Mouse (Mus musculus): Measurements from ENCODE around the gene Sh3d21. TPM values are rescaled to one million over a fixed set of nuclear protein-coding genes. Genes with fewer than 3 reads are reported as not detected.
A peak's percentile ranks its signal among the peaks of the same experiment; 100 is the strongest.

The Sh3d21 gene
- total and polyA plus RNA-seq, 3 experiments: 1.5 to 2.7 (median 2.0) TPM

DNA sequence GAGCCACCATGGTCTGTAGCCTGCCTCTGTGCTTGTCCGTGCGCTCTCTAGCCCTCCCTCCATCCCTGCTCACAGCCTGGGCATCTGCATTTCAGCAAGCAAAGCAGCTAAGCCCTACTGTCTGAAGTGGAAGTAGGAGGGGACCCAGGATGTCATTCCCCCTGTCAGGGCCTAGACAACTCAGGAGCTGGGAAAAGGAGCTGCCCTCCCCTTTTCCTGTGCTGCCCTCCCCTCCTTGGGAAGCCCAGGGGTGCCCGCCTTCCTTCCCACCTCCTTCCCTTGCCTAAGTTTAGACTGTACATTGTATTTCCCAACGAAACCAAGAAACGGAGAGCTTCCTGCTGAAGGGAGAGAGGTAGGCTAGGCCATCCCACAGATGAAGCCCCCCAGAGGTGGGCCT, 22.3 kb downstream of the Sh3d21 start:
- Histone ChIP-seq H3K79me2 (replicated peaks; ENCODE audit: control insufficient read depth, insufficient read depth, low read length) (no peaks in the 10 kb centered on the region), H3K27ac (peak overlapping the region; percentile 36; the same call in 1 of the 2 replicates), H3K4me1 (ENCODE audit: control insufficient read depth, insufficient read depth, low read length) (peaks cover 10% of the 10 kb centered on the region), H3K36me3 (ENCODE audit: control insufficient read depth, insufficient read depth, low read length) (no peaks in the 10 kb centered on the region), H3K27me3 (ENCODE audit: control insufficient read depth, insufficient read depth, low read length) (no peaks in the 10 kb centered on the region), H3K4me3 (no peak overlapping the region), H3K9ac (ENCODE audit: low read depth, low read length) (no peak overlapping the region)
- intact Hi-C loops (cut with DNase I): no loop called here
- TF ChIP-seq EP300 (IDR thresholded peaks at IDR 0.05; ENCODE audit: insufficient read depth, low read depth, low read length): no peak
- TF ChIP-seq POLR2A (IDR thresholded peaks at IDR 0.05; ENCODE audit: insufficient read depth, low read depth, low read length): no peak
- TF ChIP-seq CTCF (IDR thresholded peaks at IDR 0.05): no peak
- peak in 1 of 2 experiments; percentile 22 for DNase-seq
- WGBS: 44% methylated on average over 5 of the region's 5 CpGs

- peaks cover 5% of the 10 kb centered on the region; the same call in 1 of the 2 replicates for H3K4me1 ChIP-seq (ENCODE audit: control insufficient read depth, insufficient read depth, low read length)
- no peak overlapping the region for H3K9ac ChIP-seq (ENCODE audit: low read depth, low read length)
- H3K27me3 ChIP-seq (ENCODE audit: control insufficient read depth, insufficient read depth, low read length): no peaks in the 10 kb centered on the region
- 78% methylated on average over 4 of the region's 4 CpGs for WGBS
- no peak for DNase-seq
- no peaks in the 10 kb centered on the region for H3K79me2 ChIP-seq (replicated peaks; ENCODE audit: control insufficient read depth, insufficient read depth, low read length)
- H3K4me3 ChIP-seq: no peak overlapping the region
- TF ChIP-seq EP300 (IDR thresholded peaks at IDR 0.05; ENCODE audit: insufficient read depth, low read depth, low read length): no peak
- TF ChIP-seq CTCF (IDR thresholded peaks at IDR 0.05): no peak
- TF ChIP-seq POLR2A (IDR thresholded peaks at IDR 0.05; ENCODE audit: insufficient read depth, low read depth, low read length): no peak
- H3K27ac ChIP-seq: no peak overlapping the region
- H3K36me3 ChIP-seq (ENCODE audit: control insufficient read depth, insufficient read depth, low read length): no peaks in the 10 kb centered on the region
- intact Hi-C loops (cut with DNase I): no loop called here
Observed at GRCm38 (mm10) chr4:126137773-126138172, 25.5 kb downstream of the Sh3d21 start.

GRCm38 (mm10) chr4:126134639-126135038, 28.7 kb downstream of the Sh3d21 start:
- H3K4me1 ChIP-seq (ENCODE audit: control insufficient read depth, insufficient read depth, low read length): peaks cover 6% of the 10 kb centered on the region
- WGBS: 56% methylated on average over 4 of the region's 4 CpGs
- no peaks in the 10 kb centered on the region for H3K79me2 ChIP-seq (replicated peaks; ENCODE audit: control insufficient read depth, insufficient read depth, low read length)
- no peak for DNase-seq
- H3K36me3 ChIP-seq (ENCODE audit: control insufficient read depth, insufficient read depth, low read length): no peaks in the 10 kb centered on the region
- H3K27ac ChIP-seq: no peak overlapping the region
- H3K4me3 ChIP-seq: no peak overlapping the region
- TF ChIP-seq CTCF (IDR thresholded peaks at IDR 0.05): no peak
- TF ChIP-seq EP300 (IDR thresholded peaks at IDR 0.05; ENCODE audit: insufficient read depth, low read depth, low read length): no peak
- no peak for TF ChIP-seq POLR2A (IDR thresholded peaks at IDR 0.05; ENCODE audit: insufficient read depth, low read depth, low read length)
- intact Hi-C loops (cut with DNase I): no loop called here
- H3K9ac ChIP-seq (ENCODE audit: low read depth, low read length): no peak overlapping the region
- H3K27me3 ChIP-seq (ENCODE audit: control insufficient read depth, insufficient read depth, low read length): no peaks in the 10 kb centered on the region

DNA sequence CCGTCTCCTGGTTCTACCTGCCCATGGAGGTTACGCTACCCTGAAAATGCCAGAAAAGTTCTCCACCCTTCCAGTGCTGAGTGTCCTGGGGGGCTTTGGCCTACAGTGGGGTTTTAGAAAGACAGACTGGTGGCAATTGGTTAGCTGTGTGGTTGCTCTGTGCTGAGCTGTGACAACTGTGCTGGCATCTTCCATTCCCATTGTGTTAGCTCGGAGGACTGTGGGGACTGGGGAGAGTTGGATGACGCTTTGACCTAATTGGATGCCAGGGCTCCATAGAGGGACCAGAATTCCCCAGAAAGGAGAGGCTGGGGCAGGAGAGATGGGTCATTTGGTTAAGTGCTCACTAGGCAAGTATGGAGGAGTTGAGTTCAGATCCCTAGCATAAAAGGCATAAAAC, 29.1 kb downstream of the Sh3d21 start:
- intact Hi-C loops (cut with DNase I): no loop called here
- DNase-seq: no peak
- Histone ChIP-seq H3K4me1 (ENCODE audit: control insufficient read depth, insufficient read depth, low read length) (peaks cover 6% of the 10 kb centered on the region), H3K79me2 (replicated peaks; ENCODE audit: control insufficient read depth, insufficient read depth, low read length) (no peaks in the 10 kb centered on the region), H3K9ac (ENCODE audit: low read depth, low read length) (no peak overlapping the region), H3K36me3 (ENCODE audit: control insufficient read depth, insufficient read depth, low read length) (no peaks in the 10 kb centered on the region), H3K4me3 (no peak overlapping the region), H3K27ac (no peak overlapping the region), H3K27me3 (ENCODE audit: control insufficient read depth, insufficient read depth, low read length) (no peaks in the 10 kb centered on the region)
- 79% methylated on average over 4 of the region's 4 CpGs for WGBS
- TF ChIP-seq CTCF (IDR thresholded peaks at IDR 0.05) (no peak), POLR2A (IDR thresholded peaks at IDR 0.05; ENCODE audit: insufficient read depth, low read depth, low read length) (no peak), EP300 (IDR thresholded peaks at IDR 0.05; ENCODE audit: insufficient read depth, low read depth, low read length) (no peak)

- peak overlapping the region; percentile 51 for H3K27ac ChIP-seq
- no peak overlapping the region for H3K4me3 ChIP-seq
- TF ChIP-seq CTCF (IDR thresholded peaks at IDR 0.05) (no peak), POLR2A (IDR thresholded peaks at IDR 0.05; ENCODE audit: insufficient read depth, low read depth, low read length) (no peak), EP300 (IDR thresholded peaks at IDR 0.05; ENCODE audit: insufficient read depth, low read depth, low read length) (no peak)
- no peaks in the 10 kb centered on the region for H3K36me3 ChIP-seq (ENCODE audit: control insufficient read depth, insufficient read depth, low read length)
- intact Hi-C loops (cut with DNase I): no loop called here
- peaks cover 6% of the 10 kb centered on the region for H3K4me1 ChIP-seq (ENCODE audit: control insufficient read depth, insufficient read depth, low read length)
- DNase-seq: no peak
- no peaks in the 10 kb centered on the region for H3K27me3 ChIP-seq (ENCODE audit: control insufficient read depth, insufficient read depth, low read length)
- WGBS: 65% methylated on average over 6 of the region's 6 CpGs
- no peaks in the 10 kb centered on the region for H3K79me2 ChIP-seq (replicated peaks; ENCODE audit: control insufficient read depth, insufficient read depth, low read length)
- no peak overlapping the region for H3K9ac ChIP-seq (ENCODE audit: low read depth, low read length)
Observed at GRCm38 (mm10) chr4:126132636-126133264, 30.5 kb downstream of the Sh3d21 start.

DNA sequence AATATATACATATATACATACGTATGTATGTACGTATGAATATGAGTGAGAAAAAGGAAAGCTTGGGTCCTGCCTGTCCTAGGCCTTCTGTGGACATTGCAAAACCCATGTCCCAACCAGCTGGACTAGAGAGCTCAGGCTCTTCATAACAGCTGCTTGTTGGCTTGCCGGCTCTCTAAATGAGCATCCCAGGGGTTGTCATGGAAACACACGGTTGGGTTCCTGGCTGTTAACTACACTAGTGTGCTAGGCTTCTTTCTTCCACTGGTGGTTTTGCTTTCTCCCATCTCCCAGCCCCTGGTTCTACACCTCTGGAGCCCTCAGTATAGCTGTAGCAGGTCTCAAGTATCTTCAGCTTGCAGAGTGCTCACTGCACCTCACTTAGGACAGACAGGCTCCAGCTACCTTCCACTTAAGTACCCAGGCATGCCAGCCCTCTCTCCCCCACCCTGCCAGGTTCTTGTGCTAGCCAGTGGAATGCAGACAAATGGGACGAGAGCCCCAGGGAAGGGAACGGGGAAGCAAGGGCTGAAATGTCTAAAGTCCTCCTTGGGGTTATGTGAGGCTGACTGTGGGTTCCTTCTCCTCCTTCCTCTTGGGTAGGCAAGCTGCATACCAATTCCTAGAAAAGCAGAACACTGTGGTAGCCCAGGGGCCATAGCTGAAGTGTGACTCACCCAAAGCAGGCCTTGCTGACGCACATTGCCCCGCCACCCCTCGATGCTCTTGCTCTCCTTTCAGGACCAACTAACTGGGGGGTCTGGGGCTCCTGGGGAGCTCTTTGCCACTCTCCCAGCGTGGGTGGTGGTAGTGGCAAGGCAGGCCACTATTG, 31.8 kb downstream of the Sh3d21 start:
- no peak overlapping the region for H3K4me3 ChIP-seq
- no peak overlapping the region for H3K9ac ChIP-seq (ENCODE audit: low read depth, low read length)
- intact Hi-C loops (cut with DNase I): no loop called here
- 56% methylated on average over 10 of the region's 10 CpGs for WGBS
- H3K4me1 ChIP-seq (ENCODE audit: control insufficient read depth, insufficient read depth, low read length): peaks cover 6% of the 10 kb centered on the region
- DNase-seq: peak in 1 of 2 experiments; percentile 58
- H3K79me2 ChIP-seq (replicated peaks; ENCODE audit: control insufficient read depth, insufficient read depth, low read length): no peaks in the 10 kb centered on the region
- no peak for TF ChIP-seq POLR2A (IDR thresholded peaks at IDR 0.05; ENCODE audit: insufficient read depth, low read depth, low read length)
- TF ChIP-seq EP300 (IDR thresholded peaks at IDR 0.05; ENCODE audit: insufficient read depth, low read depth, low read length): no peak
- TF ChIP-seq CTCF (IDR thresholded peaks at IDR 0.05): no peak
- H3K27ac ChIP-seq: peak overlapping the region; percentile 51
- no peaks in the 10 kb centered on the region for H3K27me3 ChIP-seq (ENCODE audit: control insufficient read depth, insufficient read depth, low read length)
- H3K36me3 ChIP-seq (ENCODE audit: control insufficient read depth, insufficient read depth, low read length): no peaks in the 10 kb centered on the region

All from heart, adult 2 months (tissue).